Comparison of ENCODE assay signal across 10 mouse cellular contexts in genomic region chr16:23151423-23151822, GRCm38 (mm10). TPM values are rescaled to one million over a fixed set of nuclear protein-coding genes. Genes with fewer than 3 reads are reported as not detected.
A peak's percentile ranks its signal among the peaks of the same experiment; 100 is the strongest.
DNase-seq lines count a peak whose midpoint lies in the region; ATAC-seq and TF ChIP-seq lines count a peak whose summit lies in the region.
"Had no signal": no experiment of that assay in that cellular context is flagged by ENCODE, and none has a peak within 500 bp of the region (broad histone marks: within the 10 kb centered on the region; RNA-seq: fewer than 3 reads in every experiment).

No protein-coding gene starts in this region.

- no peak for TF ChIP-seq POLR2A in MEL (IDR thresholded peaks at IDR 0.05; ENCODE audit: control insufficient read depth in 1 of 2, insufficient read depth in 1 of 2, low read depth in 1 of 2, low read length in 2 of 2, poor library complexity in 1 of 2)
- TF ChIP-seq POLR2A in lung, adult 2 months (IDR thresholded peaks at IDR 0.05; ENCODE audit: borderline replicate concordance, extremely low read depth, low read depth, low read length): no peak

- TF ChIP-seq CTCF in MEL (IDR thresholded peaks at IDR 0.05 in 2 of 3, conservative IDR thresholded peaks at IDR 0.05 in 1 of 3; ENCODE audit: control insufficient read depth in 1 of 3, insufficient read depth in 1 of 3, low read depth in 2 of 3, low read length in 3 of 3, poor library complexity in 1 of 3, severe bottlenecking in 1 of 3): peak in 1 of 3 experiments; percentile 35; a peak in 1 of 6 replicates
- TF ChIP-seq CTCF in lung, adult 2 months (IDR thresholded peaks at IDR 0.05; ENCODE audit: insufficient read depth, low read length): peak; percentile 40; the same call in 1 of the 2 replicates

- no peak overlapping the region for H3K27ac ChIP-seq in heart, embryonic 10.5 days
- no peak overlapping the region for H3K27ac ChIP-seq in MEL (ENCODE audit: control insufficient read depth, low read depth, low read length)
- H3K27ac ChIP-seq in midbrain, embryonic 15.5 days: no peak overlapping the region
- H3K27ac ChIP-seq: neural tube, embryonic 12.5 days had no signal

- H3K4me2 ChIP-seq in midbrain, embryonic 15.5 days: no peak overlapping the region
- H3K4me2 ChIP-seq: neural tube, embryonic 12.5 days had no signal

- TF ChIP-seq RAD21 in MEL (IDR thresholded peaks at IDR 0.05; ENCODE audit: low read depth, low read length): peak; percentile 43

- TF ChIP-seq EP300 in MEL (IDR thresholded peaks at IDR 0.05; ENCODE audit: low read depth in 1 of 2, low read length in 2 of 2): no peak

- no peaks in the 10 kb centered on the region for H3K36me3 ChIP-seq in heart, embryonic 10.5 days
- no peaks in the 10 kb centered on the region for H3K36me3 ChIP-seq in MEL (ENCODE audit: control insufficient read depth in 1 of 2, insufficient read depth in 2 of 2, low read length in 2 of 2)
- H3K36me3 ChIP-seq in midbrain, embryonic 15.5 days (replicated peaks): no peaks in the 10 kb centered on the region
- H3K36me3 ChIP-seq: neural tube, embryonic 12.5 days had no signal

- H3K9ac ChIP-seq in MEL (ENCODE audit: control insufficient read depth, low read depth, low read length, poor library complexity, severe bottlenecking): no peak overlapping the region
- no peak overlapping the region for H3K9ac ChIP-seq in midbrain, embryonic 15.5 days
- H3K9ac ChIP-seq: neural tube, embryonic 12.5 days had no signal

- no peaks in the 10 kb centered on the region for H3K27me3 ChIP-seq in heart, embryonic 10.5 days (ENCODE audit: insufficient read depth, poor library complexity, severe bottlenecking)
- peaks cover 0 to 4% of the 10 kb centered on the region in 2 experiments; a peak in 2 of 4 replicates for H3K27me3 ChIP-seq in MEL (ENCODE audit: control insufficient read depth in 1 of 2, insufficient read depth in 2 of 2, low read length in 2 of 2)
- H3K27me3 ChIP-seq in midbrain, embryonic 15.5 days (replicated peaks): no peaks in the 10 kb centered on the region
- H3K27me3 ChIP-seq: neural tube, embryonic 12.5 days had no signal

- no peaks in the 10 kb centered on the region for H3K9me3 ChIP-seq in heart, embryonic 10.5 days
- no peaks in the 10 kb centered on the region for H3K9me3 ChIP-seq in MEL (replicated peaks; ENCODE audit: insufficient read depth, low read length)
- H3K9me3 ChIP-seq in midbrain, embryonic 15.5 days: no peaks in the 10 kb centered on the region
- H3K9me3 ChIP-seq: neural tube, embryonic 12.5 days had no signal

- ATAC-seq in midbrain, embryonic 15.5 days (replicated peaks): no peak

- H3K4me3 ChIP-seq in heart, embryonic 10.5 days: no peak overlapping the region
- no peak overlapping the region for H3K4me3 ChIP-seq in MEL (ENCODE audit: control insufficient read depth in 1 of 2, insufficient read depth in 1 of 2, low read depth in 2 of 2, low read length in 2 of 2)
- no peak overlapping the region for H3K4me3 ChIP-seq in lung, adult 2 months (replicated peaks; ENCODE audit: extremely low read depth, low read depth, low read length)
- no peak overlapping the region for H3K4me3 ChIP-seq in midbrain, embryonic 15.5 days
- H3K4me3 ChIP-seq: neural tube, embryonic 12.5 days had no signal

- H3K79me2 ChIP-seq in MEL (ENCODE audit: control insufficient read depth, insufficient read depth, low read length, poor library complexity): no peaks in the 10 kb centered on the region

- no peaks in the 10 kb centered on the region for H3K4me1 ChIP-seq in heart, embryonic 10.5 days
- no peaks in the 10 kb centered on the region for H3K4me1 ChIP-seq in MEL (ENCODE audit: control insufficient read depth in 1 of 2, insufficient read depth in 2 of 2, low read length in 2 of 2)
- H3K4me1 ChIP-seq in lung, adult 2 months (ENCODE audit: control insufficient read depth, insufficient read depth, low read length): no peaks in the 10 kb centered on the region
- H3K4me1 ChIP-seq in midbrain, embryonic 15.5 days: no peaks in the 10 kb centered on the region
- H3K4me1 ChIP-seq: neural tube, embryonic 12.5 days had no signal

- WGBS in heart, embryonic 10.5 days: 24% methylated on average over 2 of the region's 2 CpGs
- WGBS in lung, adult 2 months: 11% methylated on average over 2 of the region's 2 CpGs
- 26% methylated on average over 2 of the region's 2 CpGs for WGBS in midbrain, embryonic 15.5 days

- peak; percentile 67 for DNase-seq in heart, adult 8-10 months (ENCODE audit: low spot score)
- DNase-seq in heart, embryonic 10.5 days (ENCODE audit: low spot score): no peak
- peak; percentile 52 for DNase-seq in 416B (ENCODE audit: low read depth)
- no peak for DNase-seq in MEL (ENCODE audit: low read depth, low spot score)
- DNase-seq in heart, adult 9 months (ENCODE audit: low spot score in 2 of 2): peak; percentile 26 to 46
- no peak for DNase-seq in lung, adult 2 months
- DNase-seq in testis, postnatal 14 days (ENCODE audit: low spot score): no peak

TF ChIP-seq in MEL, 35 proteins besides CTCF, POLR2A, EP300 and RAD21:
- TF ChIP-seq KAT2A (conservative IDR thresholded peaks at IDR 0.05; ENCODE audit: low read depth, low read length) (no peak), ZC3H11A (IDR thresholded peaks at IDR 0.05; ENCODE audit: low read depth, low read length) (peak; percentile 12; the same call in 1 of the 2 replicates), ZMIZ1 (IDR thresholded peaks at IDR 0.05; ENCODE audit: low read depth, low read length) (no peak), SMC3 (IDR thresholded peaks at IDR 0.05; ENCODE audit: low read depth, low read length) (peak; percentile 43), GABPA (IDR thresholded peaks at IDR 0.05; ENCODE audit: low read depth, low read length) (no peak), MEF2A (IDR thresholded peaks at IDR 0.05; ENCODE audit: extremely low read depth, insufficient replicate concordance, low read depth, low read length, poor library complexity, severe bottlenecking) (no peak), HCFC1 (IDR thresholded peaks at IDR 0.05; ENCODE audit: low read depth, low read length) (no peak), MXI1 (IDR thresholded peaks at IDR 0.05; ENCODE audit: low read depth, low read length) (no peak), MAX (IDR thresholded peaks at IDR 0.05; ENCODE audit: low read length) (no peak), GATA1 (IDR thresholded peaks at IDR 0.05; ENCODE audit: low read depth, low read length) (no peak), SIN3A (IDR thresholded peaks at IDR 0.05; ENCODE audit: low read length) (no peak), JUND (IDR thresholded peaks at IDR 0.05; ENCODE audit: low read depth, low read length) (no peak)

RNA-seq across cellular contexts. Expression of gene Adipoq, which starts 5.1 kb away (rescaled TPM):
- total RNA-seq in heart, adult 8-10 months (2022): 1 to 10 TPM; 2.5 to 6.3 (median 3.5) TPM
- 0.14 TPM in 1 of 2 replicates, not detected in the other for polyA plus RNA-seq in heart, embryonic 10.5 days (2016; fragmentation: Nextera tagmentation; extraction: Ambion mirVana)
- total RNA-seq in MEL (2012; rRNA removed): not detected in 2 replicates
- polyA plus RNA-seq in MEL (2012; ENCODE audit: insufficient read depth in 1 of 2, insufficient read length in 2 of 2, low read depth in 1 of 2, low replicate concordance in 2 of 2, missing spikeins in 1 of 2): not detected
- polyA plus RNA-seq in lung, adult 2 months (2012; rRNA removed): 19.3 and 57.0 TPM in 2 replicates
- polyA plus RNA-seq in midbrain, embryonic 15.5 days (2015; fragmentation: Nextera tagmentation; extraction: Ambion mirVana): not detected in 2 replicates
- total RNA-seq: layer of hippocampus, adult 18-20 months had no signal
- polyA plus RNA-seq: neural tube, embryonic 12.5 days had no signal

RNA-seq across cellular contexts. Expression of gene Rfc4, which starts 23.9 kb away (rescaled TPM):
- total RNA-seq in heart, adult 8-10 months (2022): 10 to 100 TPM in 1 of 4 experiments, 1 to 10 TPM in 3; 6.7 to 11.0 (median 7.6) TPM
- polyA plus RNA-seq in heart, embryonic 10.5 days (2016; fragmentation: Nextera tagmentation; extraction: Ambion mirVana): 134 and 158 TPM in 2 replicates
- total RNA-seq in MEL (2012; rRNA removed): 77.9 and 93.2 TPM in 2 replicates
- polyA plus RNA-seq in MEL (2012; ENCODE audit: insufficient read depth in 1 of 2, insufficient read length in 2 of 2, low read depth in 1 of 2, low replicate concordance in 2 of 2, missing spikeins in 1 of 2): 10 to 100 TPM in 1 of 2 experiments, not detected in 1; 52.1 TPM
- 0.15 and 0.57 TPM in 2 replicates for polyA plus RNA-seq in lung, adult 2 months (2012; rRNA removed)
- 41.7 and 42.1 TPM in 2 replicates for polyA plus RNA-seq in midbrain, embryonic 15.5 days (2015; fragmentation: Nextera tagmentation; extraction: Ambion mirVana)

RNA-seq across cellular contexts. Expression of gene Eif4a2, which starts 44.2 kb away (rescaled TPM):
- total RNA-seq in heart, adult 8-10 months (2022): 100 to 1,000 TPM; 355 to 426 (median 380) TPM
- polyA plus RNA-seq in heart, embryonic 10.5 days (2016; fragmentation: Nextera tagmentation; extraction: Ambion mirVana): 163 and 184 TPM in 2 replicates
- total RNA-seq in MEL (2012; rRNA removed): 252 and 290 TPM in 2 replicates
- 1,000 to 10,000 TPM in 1 of 2 experiments, 100 to 1,000 TPM in 1; 248 to 2,083 TPM for polyA plus RNA-seq in MEL (2012; ENCODE audit: insufficient read depth in 1 of 2, insufficient read length in 2 of 2, low read depth in 1 of 2, low replicate concordance in 2 of 2, missing spikeins in 1 of 2)
- 71.3 and 141 TPM in 2 replicates for polyA plus RNA-seq in lung, adult 2 months (2012; rRNA removed)
- 323 and 336 TPM in 2 replicates for polyA plus RNA-seq in midbrain, embryonic 15.5 days (2015; fragmentation: Nextera tagmentation; extraction: Ambion mirVana)

Comparison
In these comparisons a context has a peak if more than half of its experiments do, and no peak if none do; other contexts are left out.
1. DNase-seq: peak in heart, adult 8-10 months (single experiment), 416B (single experiment) and heart, adult 9 months (2 of 2); none in heart, embryonic 10.5 days (single experiment), MEL (single experiment), lung, adult 2 months (single experiment) and testis, postnatal 14 days (single experiment).
2. RNA of gene Adipoq, which starts 5.1 kb away (polyA plus RNA-seq): 19.3 to 57.0 TPM in lung, adult 2 months; 0.14 TPM in heart, embryonic 10.5 days, not detected in MEL and not detected in midbrain, embryonic 15.5 days; every median in the first group is over 10 times any median in the second.